Mouse (Mus musculus) brain, embryonic 14.5 days (tissue): ENCODE measurements around the gene Slc25a51.

Experiments used
- CTCF ChIP-seq: fragments of 200-500 bp; IDR thresholded peaks from 2 replicates; pipeline ENCODE4 v1.5.1; 2012; ENCODE audit warnings: inconsistent platforms, mild to moderate bottlenecking, moderate library complexity, borderline replicate concordance; ENCODE audit not compliant: insufficient read depth, insufficient read length; ENCODE audit errors: extremely low read depth
- POLR2A ChIP-seq: fragments of 200-500 bp; IDR thresholded peaks from 2 replicates; pipeline ENCODE4 v1.6.1; 2012; ENCODE audit warnings: mild to moderate bottlenecking, inconsistent platforms, borderline replicate concordance; ENCODE audit not compliant: poor library complexity, insufficient read depth, insufficient read length, severe bottlenecking; ENCODE audit errors: extremely low read depth

DNA sequence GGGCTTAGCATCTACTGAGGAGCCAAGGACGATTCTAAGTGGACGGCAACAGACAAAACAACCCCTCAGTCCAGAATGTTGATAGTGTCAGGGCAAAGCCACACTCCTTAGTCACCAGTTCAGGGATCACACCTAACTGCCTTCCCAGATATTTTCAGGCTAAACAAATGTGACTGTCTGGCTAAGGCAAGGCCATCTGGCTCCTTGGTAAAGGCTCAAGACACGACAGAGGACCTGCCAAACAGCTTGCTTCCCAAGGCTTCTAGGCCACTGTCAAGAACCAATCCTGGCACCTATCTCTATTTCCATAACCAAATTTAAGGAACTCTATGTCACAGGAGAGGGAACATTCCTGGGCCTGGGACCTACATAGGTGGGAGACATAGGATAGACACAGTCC is 22.8 kb upstream of the Slc25a51 start:
- no peak for TF ChIP-seq POLR2A
- TF ChIP-seq CTCF, result no peak
